Mouse (Mus musculus) small intestine, adult 2 months (tissue): ENCODE measurements around the gene Slc12a6. TPM values are rescaled to one million over a fixed set of nuclear protein-coding genes. Genes with fewer than 3 reads are reported as not detected.

ENCODE experiments used
- H3K27ac ChIP-seq: fragments of 200-500 bp; 2 replicates; pipeline ENCODE4 v1.5.1; 2012; ENCODE audit warnings: low read depth, low read length, control low read depth, inconsistent platforms; ENCODE audit not compliant: insufficient read depth
- H3K27me3 ChIP-seq: fragments of 200-500 bp; 2 replicates; pipeline ENCODE4 v1.6.1; 2012; ENCODE audit warnings: mild to moderate bottlenecking, moderate library complexity, low read length, inconsistent platforms; ENCODE audit not compliant: control insufficient read depth, insufficient read depth
- H3K36me3 ChIP-seq: fragments of 200-500 bp; 2 replicates; pipeline ENCODE4 v1.6.1; 2012; ENCODE audit warnings: mild to moderate bottlenecking, low read length, control low read depth, inconsistent platforms; ENCODE audit not compliant: control insufficient read depth, insufficient read depth
- H3K4me1 ChIP-seq: fragments of 200-500 bp; 2 replicates; pipeline ENCODE4 v1.6.1; 2012; ENCODE audit warnings: low read length, inconsistent platforms, mixed read lengths; ENCODE audit not compliant: control insufficient read depth, insufficient read depth, insufficient read length
- H3K4me3 ChIP-seq: fragments of 200-500 bp; 2 replicates; pipeline ENCODE4 v1.5.1; 2012; ENCODE audit warnings: low read depth, mild to moderate bottlenecking, control low read depth, inconsistent platforms, low read length, moderate library complexity
- CTCF ChIP-seq: fragments of 200-500 bp; IDR thresholded peaks from 2 replicates; pipeline ENCODE4 v1.5.1; 2012; ENCODE audit warnings: low read depth, mild to moderate bottlenecking, control low read depth, inconsistent platforms, low read length, moderate library complexity, mixed read lengths; ENCODE audit not compliant: insufficient replicate concordance, insufficient read length; ENCODE audit errors: extremely low read depth
- POLR2A ChIP-seq: fragments of 200-500 bp; IDR thresholded peaks from 2 replicates; pipeline ENCODE4 v1.6.1; 2012; ENCODE audit warnings: low read depth, mild to moderate bottlenecking, control low read depth, inconsistent platforms, low read length, moderate library complexity
- WGBS: fragments of 180-500 bp; shearing (Covaris S2); methylation state at CpG from one replicate; pipeline ENCODE4 v1.1.7; 2018; 5-methylcytosine and 5-hydroxymethylcytosine counted together
- polyA plus RNA-seq: library from polyadenylated mRNA; depleted of rRNA; stranded (reverse); fragments of >200 nt; gene quantifications from 2 replicates; pipeline ENCODE4 v1.2.3, GENCODE M21; 2012

Slc12a6 gene
- polyA plus RNA-seq, 1 experiment, result 17.6 TPM

DNA sequence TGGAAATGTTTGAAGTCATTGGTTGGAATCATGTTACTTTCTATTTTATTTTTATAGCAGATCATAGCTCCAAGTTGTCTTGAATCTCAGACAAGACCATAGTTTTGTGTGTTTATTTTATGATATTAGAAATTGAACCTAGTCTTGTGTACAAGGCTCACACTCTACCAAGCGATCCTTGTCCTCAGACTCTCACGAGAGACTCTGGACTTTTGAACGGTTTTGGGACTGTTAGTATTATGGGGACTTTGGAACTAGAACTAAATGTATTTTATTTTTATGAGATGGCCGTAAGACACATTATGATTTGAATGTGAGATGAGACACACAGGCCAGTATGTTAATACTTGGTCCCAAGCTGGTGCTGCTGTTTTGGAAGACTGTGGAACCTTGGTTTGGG lies 32.6 kb downstream of the Slc12a6 start:
- H3K4me3 ChIP-seq, result no peak overlapping the region
- peaks cover 10% of the 10 kb centered on the region; the same call in 1 of the 2 replicates for H3K4me1 ChIP-seq
- H3K27ac ChIP-seq, result peak overlapping the region; percentile 71
- TF ChIP-seq CTCF (no peak), POLR2A (no peak)
- no peaks in the 10 kb centered on the region for H3K27me3 ChIP-seq
- 35% methylated on average over 4 of the region's 4 CpGs for WGBS
- H3K36me3 ChIP-seq, result peaks cover 8% of the 10 kb centered on the region

DNA sequence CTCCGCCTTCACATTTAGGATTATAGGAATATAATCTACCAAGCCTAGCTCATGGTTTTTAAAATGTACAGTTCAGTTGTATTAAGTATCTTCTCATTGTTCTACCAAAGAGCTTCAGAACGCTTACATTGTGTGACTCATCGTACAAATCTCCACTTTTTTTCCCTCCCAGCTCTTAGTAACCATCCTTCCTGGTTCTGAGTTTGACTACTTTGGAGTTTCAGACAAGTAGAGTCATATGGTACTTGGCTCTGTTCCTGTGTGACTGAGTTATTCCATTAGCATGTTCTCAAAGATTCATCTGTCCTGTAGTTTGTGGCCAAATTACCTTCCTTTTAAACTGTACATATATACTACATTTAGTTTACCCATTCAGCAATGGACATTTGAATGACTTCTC lies 43.0 kb downstream of the Slc12a6 start:
- 46% methylated on average over 3 of the region's 3 CpGs for WGBS
- no peak overlapping the region for H3K4me3 ChIP-seq
- TF ChIP-seq POLR2A, result no peak
- TF ChIP-seq CTCF, result no peak
- 0 out of 2 replicates have a peak, but pooled peaks cover 6% of the 10 kb centered on the region for H3K4me1 ChIP-seq
- 0 out of 2 replicates have a peak overlapping the region, but pooled peaks have one; percentile 19 for H3K27ac ChIP-seq
- 0 out of 2 replicates have a peak, but pooled peaks cover 3% of the 10 kb centered on the region for H3K36me3 ChIP-seq
- H3K27me3 ChIP-seq, result no peaks in the 10 kb centered on the region

DNA sequence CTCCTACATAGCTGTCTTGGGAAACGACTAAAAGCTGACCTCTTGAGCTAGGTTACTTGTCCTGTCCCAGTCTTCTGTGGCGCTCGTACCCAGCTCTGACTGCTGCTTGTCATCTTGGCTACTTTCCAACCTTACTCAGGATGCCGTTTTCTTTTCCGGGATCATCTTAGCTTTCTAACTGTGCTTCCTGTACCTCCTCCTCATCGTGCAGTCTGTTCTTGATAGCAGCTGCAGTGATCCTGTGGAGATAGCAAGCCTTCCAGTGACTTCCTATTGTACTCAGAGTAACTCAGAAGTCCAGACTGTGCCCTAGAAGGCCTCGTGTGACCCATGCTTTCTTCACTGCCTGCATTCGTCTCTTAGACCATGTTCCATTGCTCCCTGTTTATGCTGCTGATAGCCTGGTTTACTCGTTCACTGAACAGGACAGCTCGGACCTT lies 43.6 kb downstream of the Slc12a6 start:
- 15% methylated on average over 10 of the region's 10 CpGs for WGBS
- H3K27ac ChIP-seq, result 0 out of 2 replicates have a peak overlapping the region, but pooled peaks have one; percentile 19
- H3K4me1 ChIP-seq, result 0 out of 2 replicates have a peak, but pooled peaks cover 6% of the 10 kb centered on the region
- H3K27me3 ChIP-seq, result no peaks in the 10 kb centered on the region
- TF ChIP-seq POLR2A (no peak), CTCF (no peak)
- H3K4me3 ChIP-seq, result no peak overlapping the region
- 0 out of 2 replicates have a peak, but pooled peaks cover 4% of the 10 kb centered on the region for H3K36me3 ChIP-seq

DNA sequence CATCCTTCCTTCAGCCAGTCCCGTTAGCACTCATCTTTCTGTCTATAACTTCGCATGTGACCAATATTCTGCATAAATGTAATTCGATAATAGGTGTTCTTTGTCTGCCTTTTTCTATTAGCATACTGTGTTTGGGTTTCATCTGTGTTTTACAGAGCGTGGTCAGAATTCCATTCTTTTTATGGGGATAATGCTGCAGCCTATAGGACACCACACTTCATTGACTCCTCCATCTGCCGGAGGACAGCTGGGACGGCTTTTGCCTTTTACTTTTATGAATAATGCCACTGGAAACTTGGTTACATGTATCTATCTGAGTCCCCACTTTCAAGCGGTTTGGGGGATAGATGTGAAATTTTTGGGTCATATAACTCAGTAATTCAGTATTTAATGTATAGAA lies 50.0 kb downstream of the Slc12a6 start:
- TF ChIP-seq CTCF (no peak), POLR2A (no peak)
- 95% methylated on average over 7 of the region's 7 CpGs for WGBS
- no peak overlapping the region for H3K4me3 ChIP-seq

DNA sequence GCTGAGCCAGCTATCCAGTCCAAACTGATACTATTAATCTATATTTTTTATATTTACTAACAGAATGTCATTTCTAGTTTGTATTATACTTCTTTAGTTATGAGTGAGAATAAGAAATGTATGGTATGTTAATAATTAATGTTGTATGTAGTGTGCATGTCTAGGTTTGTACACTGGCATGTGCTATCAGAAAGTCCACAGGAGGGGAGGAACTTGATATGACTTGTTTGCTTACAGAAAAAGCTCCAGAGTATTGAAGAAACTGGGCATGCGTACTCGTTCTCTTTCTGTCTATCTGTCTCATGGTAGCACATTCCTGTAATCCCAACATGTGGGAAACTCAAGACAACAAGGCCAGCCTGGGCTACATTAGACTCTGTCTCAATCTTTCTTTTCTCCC lies 52.6 kb downstream of the Slc12a6 start:
- Histone ChIP-seq H3K27me3 (no peaks in the 10 kb centered on the region), H3K36me3 (peaks cover 6% of the 10 kb centered on the region), H3K27ac (no peak overlapping the region), H3K4me1 (no peaks in the 10 kb centered on the region), H3K4me3 (no peak overlapping the region)
- WGBS, result 55% methylated on average over 2 of the region's 2 CpGs
- TF ChIP-seq CTCF, result no peak
- no peak for TF ChIP-seq POLR2A

More for the DNA sequence above, 50.0 kb downstream of the Slc12a6 start:
- Histone ChIP-seq H3K36me3 (peaks cover 9% of the 10 kb centered on the region), H3K27me3 (no peaks in the 10 kb centered on the region), H3K27ac (no peak overlapping the region), H3K4me1 (no peaks in the 10 kb centered on the region)

DNA sequence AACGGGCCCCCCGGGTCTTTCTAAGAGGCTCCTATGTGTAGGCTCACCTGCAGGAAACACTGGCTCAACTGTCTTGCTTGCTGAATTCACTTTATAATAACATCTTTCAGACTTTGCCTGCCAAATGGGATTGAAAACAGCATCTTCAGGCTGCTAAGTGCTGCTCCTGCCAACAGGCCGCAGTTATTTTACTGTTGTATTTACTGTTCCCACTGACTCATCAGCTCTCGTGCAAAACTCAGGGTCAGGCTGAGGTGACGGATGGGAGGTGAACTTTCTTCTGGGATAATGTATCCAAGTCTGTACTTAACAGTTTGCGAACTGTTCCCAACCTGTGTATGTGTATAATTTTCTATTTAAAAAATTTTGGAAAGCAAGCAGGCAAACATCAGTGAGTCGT lies 53.3 kb downstream of the Slc12a6 start:
- TF ChIP-seq CTCF (no peak), POLR2A (no peak)
- 55% methylated on average over 7 of the region's 7 CpGs for WGBS

DNA sequence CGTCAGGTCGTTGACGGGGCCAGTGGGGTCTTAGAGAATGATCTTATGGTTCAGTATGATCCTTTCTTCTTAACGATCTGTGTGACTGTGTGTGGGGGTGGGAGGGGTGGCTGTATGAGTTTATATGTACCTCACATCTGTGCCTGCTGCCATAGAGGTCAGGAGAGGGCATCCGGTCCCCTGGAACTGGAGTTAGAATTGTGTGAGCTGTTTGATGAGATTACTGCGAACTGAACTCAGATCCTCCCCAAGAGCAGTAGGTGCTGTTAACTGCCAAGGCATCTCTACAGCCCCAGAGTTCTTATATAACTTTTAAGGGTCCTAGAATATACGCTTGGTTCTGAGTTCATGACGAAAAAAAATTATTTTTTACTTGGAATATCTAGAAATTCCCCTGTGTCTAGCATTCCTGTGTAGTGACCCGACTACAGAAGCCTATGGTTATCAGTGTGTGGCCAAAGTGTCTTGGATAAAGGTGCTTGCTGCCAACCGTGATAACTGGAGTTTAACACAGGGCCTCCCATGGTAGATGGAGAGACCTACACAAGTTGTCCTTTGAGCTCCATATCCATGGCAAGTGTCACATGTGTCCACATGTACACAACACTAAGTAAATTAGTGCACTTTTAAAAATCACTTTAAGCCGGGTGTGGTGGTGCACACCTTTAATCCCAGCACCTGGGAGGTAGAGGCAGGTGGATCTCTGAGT lies 62.6 kb downstream of the Slc12a6 start:
- no peak overlapping the region for H3K4me3 ChIP-seq
- H3K27me3 ChIP-seq, result no peaks in the 10 kb centered on the region
- peaks cover 2% of the 10 kb centered on the region; the same call in 1 of the 2 replicates for H3K36me3 ChIP-seq
- no peak overlapping the region for H3K27ac ChIP-seq
- H3K4me1 ChIP-seq, result peaks cover 3% of the 10 kb centered on the region; the same call in 1 of the 2 replicates
- 83% methylated on average over 11 of the region's 11 CpGs for WGBS
- TF ChIP-seq POLR2A (no peak), CTCF (no peak)

More for the DNA sequence above, 53.3 kb downstream of the Slc12a6 start:
- Histone ChIP-seq H3K4me1 (no peaks in the 10 kb centered on the region), H3K4me3 (no peak overlapping the region), H3K27me3 (no peaks in the 10 kb centered on the region), H3K36me3 (peaks cover 6% of the 10 kb centered on the region), H3K27ac (no peak overlapping the region)
